10 mouse cellular contexts compared by ENCODE assay signal in the genomic region with DNA sequence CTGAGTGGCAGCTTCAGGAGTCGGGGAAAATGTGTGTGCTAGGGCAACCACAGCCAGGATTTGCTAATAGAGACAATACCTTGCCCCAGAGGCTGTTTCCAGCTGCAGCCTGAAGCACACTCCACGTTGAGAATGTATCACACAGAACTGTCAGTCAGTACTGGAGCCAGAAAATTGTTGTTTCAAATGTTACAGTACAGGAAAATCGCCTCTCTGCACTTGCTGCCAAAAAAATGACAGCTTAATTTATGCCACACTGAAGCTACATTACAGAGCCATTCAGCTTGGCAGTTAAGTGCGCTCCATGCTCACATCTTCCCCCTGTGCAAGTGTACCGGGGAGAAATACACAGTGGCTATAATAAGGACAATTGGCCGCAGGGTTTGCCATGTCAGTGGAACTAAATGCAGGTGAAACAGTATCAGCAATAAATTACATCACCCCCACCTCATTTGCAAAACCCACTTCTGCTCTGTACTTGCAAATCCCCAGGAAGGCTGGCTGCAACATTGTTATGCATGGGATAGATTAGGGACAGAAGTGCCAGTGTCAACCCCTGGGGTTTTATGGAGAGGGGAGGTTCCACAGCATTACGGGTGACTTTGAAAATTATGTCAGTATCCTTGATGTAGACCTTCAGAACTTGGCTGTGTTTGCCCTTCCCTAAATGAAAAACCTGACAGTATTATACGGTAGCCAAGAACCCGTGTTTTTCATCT.
A peak's percentile ranks its signal among the peaks of the same experiment; 100 is the strongest.
DNase-seq lines count a peak whose midpoint lies in the region; ATAC-seq and TF ChIP-seq lines count a peak whose summit lies in the region.
"Had no signal": no experiment of that assay in that cellular context is flagged by ENCODE, and none has a peak within 500 bp of the region (broad histone marks: within the 10 kb centered on the region; RNA-seq: fewer than 3 reads in every experiment).

No protein-coding gene starts in this region.

- no peaks in the 10 kb centered on the region for H3K36me3 ChIP-seq in embryonic facial prominence, embryonic 11.5 days (replicated peaks; ENCODE audit: control insufficient read depth, insufficient read depth, low read depth, low read length)
- no peaks in the 10 kb centered on the region for H3K36me3 ChIP-seq in embryonic facial prominence, embryonic 10.5 days (replicated peaks)
- no peaks in the 10 kb centered on the region for H3K36me3 ChIP-seq in lung, embryonic 15.5 days
- H3K36me3 ChIP-seq in forebrain, embryonic 15.5 days, result no peaks in the 10 kb centered on the region
- no peaks in the 10 kb centered on the region for H3K36me3 ChIP-seq in midbrain, embryonic 16.5 days (ENCODE audit: control insufficient read depth, insufficient read depth, low read length)
- H3K36me3 ChIP-seq in liver, postnatal 0 days (replicated peaks; ENCODE audit: insufficient read depth, low read length), result no peaks in the 10 kb centered on the region
- H3K36me3 ChIP-seq: embryonic facial prominence, embryonic 12.5 days had no signal

- H3K4me2 ChIP-seq in embryonic facial prominence, embryonic 11.5 days (ENCODE audit: low read depth, low read length), result no peak overlapping the region
- no peak overlapping the region for H3K4me2 ChIP-seq in lung, embryonic 15.5 days
- H3K4me2 ChIP-seq in forebrain, embryonic 15.5 days (replicated peaks), result no peak overlapping the region
- no peak overlapping the region for H3K4me2 ChIP-seq in midbrain, embryonic 16.5 days (ENCODE audit: low read length)
- H3K4me2 ChIP-seq in liver, postnatal 0 days (ENCODE audit: low read depth, low read length), result no peak overlapping the region
- H3K4me2 ChIP-seq: embryonic facial prominence, embryonic 12.5 days had no signal

- ATAC-seq in embryonic facial prominence, embryonic 11.5 days (replicated peaks; ENCODE audit: insufficient number of reproducible peaks, low FRiP score, low TSS enrichment, low read depth), result no peak
- peak; percentile 70; the same call in 1 of the 2 replicates for ATAC-seq in lung, embryonic 15.5 days (ENCODE audit: borderline replicate concordance, extremely low read depth, low FRiP score, low TSS enrichment)
- ATAC-seq in forebrain, embryonic 15.5 days (replicated peaks), result peak; percentile 87
- peak; percentile 88 for ATAC-seq in midbrain, embryonic 16.5 days
- ATAC-seq in liver, postnatal 0 days, result no peak

- no peak overlapping the region for H3K4me3 ChIP-seq in embryonic facial prominence, embryonic 11.5 days (ENCODE audit: low read depth, low read length)
- H3K4me3 ChIP-seq in embryonic facial prominence, embryonic 10.5 days, result no peak overlapping the region
- H3K4me3 ChIP-seq in lung, embryonic 15.5 days, result no peak overlapping the region
- no peak overlapping the region for H3K4me3 ChIP-seq in forebrain, embryonic 15.5 days
- no peak overlapping the region for H3K4me3 ChIP-seq in midbrain, embryonic 16.5 days (ENCODE audit: low read depth, low read length)
- no peak overlapping the region for H3K4me3 ChIP-seq in liver, postnatal 0 days (ENCODE audit: low read depth, low read length)
- H3K4me3 ChIP-seq: embryonic facial prominence, embryonic 12.5 days; heart, adult 2 months had no signal

- no peaks in the 10 kb centered on the region for H3K4me1 ChIP-seq in embryonic facial prominence, embryonic 11.5 days (ENCODE audit: control insufficient read depth, insufficient read depth, low read length)
- H3K4me1 ChIP-seq in embryonic facial prominence, embryonic 10.5 days, result peaks cover 11% of the 10 kb centered on the region; the same call in 1 of the 2 replicates
- H3K4me1 ChIP-seq in lung, embryonic 15.5 days, result peaks cover 13% of the 10 kb centered on the region
- H3K4me1 ChIP-seq in forebrain, embryonic 15.5 days, result peaks cover 20% of the 10 kb centered on the region
- peaks cover 18% of the 10 kb centered on the region for H3K4me1 ChIP-seq in midbrain, embryonic 16.5 days (ENCODE audit: control insufficient read depth, insufficient read depth, low read length)
- H3K4me1 ChIP-seq in liver, postnatal 0 days (ENCODE audit: insufficient read depth), result no peaks in the 10 kb centered on the region; the same call in 1 of the 2 replicates

- no peaks in the 10 kb centered on the region for H3K9me3 ChIP-seq in embryonic facial prominence, embryonic 11.5 days (replicated peaks; ENCODE audit: control insufficient read depth, low read length)
- no peaks in the 10 kb centered on the region for H3K9me3 ChIP-seq in embryonic facial prominence, embryonic 10.5 days
- no peaks in the 10 kb centered on the region for H3K9me3 ChIP-seq in lung, embryonic 15.5 days
- H3K9me3 ChIP-seq in forebrain, embryonic 15.5 days, result no peaks in the 10 kb centered on the region
- peaks cover 3% of the 10 kb centered on the region; the same call in 1 of the 2 replicates for H3K9me3 ChIP-seq in midbrain, embryonic 16.5 days (replicated peaks; ENCODE audit: control insufficient read depth, low read length, poor library complexity, severe bottlenecking)
- H3K9me3 ChIP-seq in liver, postnatal 0 days (ENCODE audit: low read length), result no peaks in the 10 kb centered on the region; the same call in 1 of the 2 replicates
- H3K9me3 ChIP-seq: embryonic facial prominence, embryonic 12.5 days had no signal

- TF ChIP-seq CTCF in liver, postnatal 0 days (IDR thresholded peaks at IDR 0.05; ENCODE audit: low read depth), result no peak

- H3K27me3 ChIP-seq in embryonic facial prominence, embryonic 11.5 days (ENCODE audit: control insufficient read depth, insufficient read depth, low read length), result no peaks in the 10 kb centered on the region
- peaks cover 7% of the 10 kb centered on the region; the same call in 1 of the 2 replicates for H3K27me3 ChIP-seq in embryonic facial prominence, embryonic 10.5 days (replicated peaks; ENCODE audit: low read depth, poor library complexity, severe bottlenecking)
- H3K27me3 ChIP-seq in lung, embryonic 15.5 days, result no peaks in the 10 kb centered on the region
- no peaks in the 10 kb centered on the region for H3K27me3 ChIP-seq in forebrain, embryonic 15.5 days
- H3K27me3 ChIP-seq in midbrain, embryonic 16.5 days (ENCODE audit: control insufficient read depth, insufficient read depth, low read depth, low read length), result no peaks in the 10 kb centered on the region
- no peaks in the 10 kb centered on the region for H3K27me3 ChIP-seq in liver, postnatal 0 days (ENCODE audit: insufficient read depth, low read length)
- H3K27me3 ChIP-seq: embryonic facial prominence, embryonic 12.5 days had no signal

- H3K27ac ChIP-seq in embryonic facial prominence, embryonic 11.5 days (replicated peaks; ENCODE audit: low read depth, low read length), result no peak overlapping the region
- no peak overlapping the region for H3K27ac ChIP-seq in embryonic facial prominence, embryonic 10.5 days (replicated peaks)
- H3K27ac ChIP-seq in lung, embryonic 15.5 days, result no peak overlapping the region
- peak overlapping the region; percentile 65 for H3K27ac ChIP-seq in forebrain, embryonic 15.5 days (replicated peaks)
- H3K27ac ChIP-seq in midbrain, embryonic 16.5 days (ENCODE audit: low read length), result peak overlapping the region; percentile 65
- H3K27ac ChIP-seq in liver, postnatal 0 days (ENCODE audit: low read depth), result no peak overlapping the region
- H3K27ac ChIP-seq: embryonic facial prominence, embryonic 12.5 days; heart, adult 2 months had no signal

- 35% methylated on average over 9 of the region's 9 CpGs for WGBS in embryonic facial prominence, embryonic 11.5 days
- WGBS in embryonic facial prominence, embryonic 10.5 days, result 35% methylated on average over 9 of the region's 9 CpGs
- 29% methylated on average over 9 of the region's 9 CpGs for WGBS in lung, embryonic 15.5 days
- WGBS in forebrain, embryonic 15.5 days, result 14% methylated on average over 9 of the region's 9 CpGs
- 17% methylated on average over 9 of the region's 9 CpGs for WGBS in midbrain, embryonic 16.5 days
- 36% methylated on average over 9 of the region's 9 CpGs for WGBS in liver, postnatal 0 days (ENCODE audit: insufficient replicate concordance)

- DNase-seq in embryonic facial prominence, embryonic 11.5 days (ENCODE audit: low spot score), result peak; percentile 9
- no peak for DNase-seq in embryonic facial prominence, embryonic 10.5 days (ENCODE audit: low spot score)
- no peak for DNase-seq in lung, postnatal 4 days
- no peak for DNase-seq in liver, postnatal 0 days
- no peak for DNase-seq in Muller cell, postnatal 12 days (ENCODE audit: inconsistent ontology term)
- DNase-seq: heart, adult 2 months had no signal

- TF ChIP-seq EP300 in liver, postnatal 0 days (IDR thresholded peaks at IDR 0.05; ENCODE audit: low read depth), result no peak

- H3K9ac ChIP-seq in embryonic facial prominence, embryonic 11.5 days (replicated peaks; ENCODE audit: low read length), result no peak overlapping the region
- no peak overlapping the region for H3K9ac ChIP-seq in lung, embryonic 15.5 days
- no peak overlapping the region for H3K9ac ChIP-seq in forebrain, embryonic 15.5 days (replicated peaks)
- no peak overlapping the region for H3K9ac ChIP-seq in midbrain, embryonic 16.5 days (ENCODE audit: low read depth, low read length)
- H3K9ac ChIP-seq in liver, postnatal 0 days (replicated peaks), result no peak overlapping the region
- H3K9ac ChIP-seq: embryonic facial prominence, embryonic 12.5 days had no signal

Comparison
In these comparisons a context has a peak if more than half of its experiments do, and no peak if none do; other contexts are left out.
1. ATAC-seq: peak in lung, embryonic 15.5 days (single experiment), forebrain, embryonic 15.5 days (single experiment) and midbrain, embryonic 16.5 days (single experiment); none in embryonic facial prominence, embryonic 11.5 days (single experiment) and liver, postnatal 0 days (single experiment).
2. H3K27ac ChIP-seq: peak in forebrain, embryonic 15.5 days (single experiment) and midbrain, embryonic 16.5 days (single experiment); none in embryonic facial prominence, embryonic 11.5 days (single experiment), embryonic facial prominence, embryonic 10.5 days (single experiment), lung, embryonic 15.5 days (single experiment) and liver, postnatal 0 days (single experiment).